Mouse (Mus musculus): ENCODE data around the gene Elovl7. TPM values are rescaled to one million over a fixed set of nuclear protein-coding genes. Genes with fewer than 3 reads are reported as not detected.
A peak's percentile ranks its signal among the peaks of the same experiment; 100 is the strongest.

Elovl7 gene
- total RNA-seq, 2 experiments from 2014 or later = 5.9 to 6.0 TPM

DNA sequence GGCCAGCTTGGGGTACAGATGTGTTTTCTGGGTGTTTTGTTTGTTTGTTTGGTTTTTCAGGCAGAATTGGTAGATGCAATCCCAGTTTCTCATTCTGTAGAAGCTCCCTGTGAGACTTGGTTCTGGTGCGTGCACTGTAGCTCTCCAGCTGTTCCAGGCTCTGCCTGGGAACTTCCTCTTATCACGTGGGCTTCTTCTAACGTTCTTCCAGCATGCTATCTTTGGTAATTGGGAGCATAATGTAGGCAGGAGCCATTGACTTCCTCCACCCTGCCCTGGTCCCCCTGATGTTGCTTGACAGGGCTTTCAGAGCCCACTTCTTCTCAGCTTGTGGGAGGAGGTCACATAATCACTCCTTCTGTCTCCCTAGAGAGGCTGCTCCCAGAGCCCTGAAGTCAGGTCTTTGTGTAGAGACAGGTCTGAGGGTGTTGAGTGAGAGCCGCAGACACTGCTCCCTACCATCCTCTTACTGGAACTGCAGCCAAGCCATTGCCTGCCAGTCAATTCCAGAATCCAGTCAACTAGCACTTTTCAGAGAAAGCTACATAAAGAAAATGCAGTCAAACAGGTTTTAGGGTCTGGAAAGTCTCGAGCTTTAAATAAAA lies 86.2 kb downstream of the Elovl7 start:
- no peak for DNase-seq (ENCODE audit: low spot score in 2 of 2)

- peak in 1 of 2 experiments; percentile 12 for DNase-seq (ENCODE audit: low spot score in 2 of 2)
These were observed 87.2 kb downstream of the Elovl7 start for GRCm38 (mm10) chr13:108301411-108301810.

- DNase-seq (ENCODE audit: low spot score in 2 of 2) = no peak
These were observed 88.9 kb downstream of the Elovl7 start for GRCm38 (mm10) chr13:108302957-108303675.

GRCm38 (mm10) chr13:108303841-108304240 lies 89.6 kb downstream of the Elovl7 start:
- no peak for DNase-seq (ENCODE audit: low spot score in 2 of 2)

GRCm38 (mm10) chr13:108304680-108305079 lies 90.5 kb downstream of the Elovl7 start:
- DNase-seq (ENCODE audit: low spot score in 2 of 2) = no peak

DNA sequence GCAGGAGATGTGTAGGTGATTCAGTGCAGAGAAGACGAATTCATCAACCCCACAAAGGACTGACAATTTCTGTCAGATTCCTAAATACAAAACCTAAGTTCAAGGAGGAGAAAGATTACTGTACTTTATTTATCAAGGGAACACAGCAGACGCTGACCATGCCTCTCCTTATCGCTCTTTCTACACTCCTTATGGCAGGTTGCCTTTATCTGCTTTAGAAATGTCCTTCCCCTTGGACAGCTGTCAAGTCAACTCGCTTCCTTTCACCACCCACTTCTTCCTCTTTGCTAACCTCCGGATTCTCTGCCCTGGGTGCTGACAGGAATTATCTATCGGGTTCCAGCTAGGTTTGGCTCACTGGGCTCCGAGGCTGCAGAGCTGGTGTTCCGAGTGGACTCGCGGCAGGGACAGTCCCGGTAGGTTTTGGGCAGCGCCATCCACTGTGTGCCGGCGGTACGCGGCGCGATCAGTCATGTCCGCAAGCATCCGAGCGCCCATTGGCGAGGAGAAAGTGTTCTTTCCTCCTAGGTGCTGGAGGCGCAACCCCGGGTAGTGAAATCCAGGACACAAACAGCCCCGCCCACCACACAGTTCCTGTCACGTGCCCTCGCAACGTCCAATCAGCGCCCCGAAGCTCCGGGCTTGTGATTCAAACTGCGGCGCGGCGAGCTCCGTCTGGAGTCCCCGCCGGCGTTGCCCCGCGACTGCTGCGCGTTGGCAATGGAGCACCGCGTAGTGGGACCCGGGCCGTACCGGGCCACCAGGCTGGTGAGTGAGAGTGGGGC lies 101.7 kb downstream of the Elovl7 start, which contains the start of gene Depdc1b:
Gene Depdc1b, plus strand, starts transcription at position 631 of the 785 bp plus-strand sequence.
- DNase-seq (ENCODE audit: low spot score in 2 of 2) = peak; percentile 94 to 95

- no peak for DNase-seq (ENCODE audit: low spot score in 2 of 2)
These were observed 102.3 kb downstream of the Elovl7 start for GRCm38 (mm10) chr13:108316487-108316903.

GRCm38 (mm10) chr13:108317414-108317813 lies 103.2 kb downstream of the Elovl7 start:
- DNase-seq (ENCODE audit: low spot score in 2 of 2) = no peak

GRCm38 (mm10) chr13:108319028-108319427 lies 104.8 kb downstream of the Elovl7 start:
- no peak for DNase-seq (ENCODE audit: low spot score in 2 of 2)

- no peak for DNase-seq (ENCODE audit: low spot score in 2 of 2)
These were observed 106.0 kb downstream of the Elovl7 start for GRCm38 (mm10) chr13:108320216-108320615.

DNA sequence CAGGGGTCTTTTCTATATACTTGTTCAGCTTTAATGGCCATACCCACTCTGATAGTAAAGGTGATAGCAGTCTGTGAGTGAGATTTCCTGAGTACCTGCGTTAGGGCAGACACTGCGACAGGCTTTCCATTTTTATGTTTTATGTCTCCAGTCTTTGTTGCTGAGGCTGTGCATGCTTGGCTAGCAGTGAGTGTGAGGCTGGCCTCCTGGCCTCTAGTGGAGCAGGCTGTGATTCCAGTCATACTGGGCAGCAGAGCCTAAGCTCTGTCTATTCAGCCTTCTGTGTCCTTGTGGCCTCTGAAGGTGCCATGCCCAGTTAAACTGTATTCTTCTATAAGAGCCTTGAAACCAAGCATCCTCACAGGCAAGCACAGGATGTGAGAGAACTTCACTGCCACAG lies 108.3 kb downstream of the Elovl7 start:
- DNase-seq (ENCODE audit: low spot score in 2 of 2) = no peak

DNA sequence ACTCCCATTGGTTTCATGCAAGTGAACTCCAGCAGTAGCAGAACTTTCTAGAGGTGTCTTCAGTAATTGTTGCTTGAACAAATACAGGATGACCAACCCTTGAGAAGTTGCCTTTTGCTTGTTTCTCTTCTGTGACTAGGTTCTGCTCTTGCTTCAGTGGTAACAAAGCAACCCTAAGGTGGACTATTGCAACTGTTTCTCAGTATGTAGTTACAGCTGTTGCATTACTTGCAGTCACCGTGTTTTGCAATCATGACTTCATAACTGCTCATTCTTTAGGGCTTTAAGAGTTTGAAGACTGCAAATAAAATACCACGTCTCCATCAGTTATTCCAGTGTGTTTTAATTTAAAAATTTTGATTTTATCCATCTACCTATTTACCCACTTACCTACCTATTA lies 109.1 kb downstream of the Elovl7 start:
- no peak for DNase-seq (ENCODE audit: low spot score in 2 of 2)

DNA sequence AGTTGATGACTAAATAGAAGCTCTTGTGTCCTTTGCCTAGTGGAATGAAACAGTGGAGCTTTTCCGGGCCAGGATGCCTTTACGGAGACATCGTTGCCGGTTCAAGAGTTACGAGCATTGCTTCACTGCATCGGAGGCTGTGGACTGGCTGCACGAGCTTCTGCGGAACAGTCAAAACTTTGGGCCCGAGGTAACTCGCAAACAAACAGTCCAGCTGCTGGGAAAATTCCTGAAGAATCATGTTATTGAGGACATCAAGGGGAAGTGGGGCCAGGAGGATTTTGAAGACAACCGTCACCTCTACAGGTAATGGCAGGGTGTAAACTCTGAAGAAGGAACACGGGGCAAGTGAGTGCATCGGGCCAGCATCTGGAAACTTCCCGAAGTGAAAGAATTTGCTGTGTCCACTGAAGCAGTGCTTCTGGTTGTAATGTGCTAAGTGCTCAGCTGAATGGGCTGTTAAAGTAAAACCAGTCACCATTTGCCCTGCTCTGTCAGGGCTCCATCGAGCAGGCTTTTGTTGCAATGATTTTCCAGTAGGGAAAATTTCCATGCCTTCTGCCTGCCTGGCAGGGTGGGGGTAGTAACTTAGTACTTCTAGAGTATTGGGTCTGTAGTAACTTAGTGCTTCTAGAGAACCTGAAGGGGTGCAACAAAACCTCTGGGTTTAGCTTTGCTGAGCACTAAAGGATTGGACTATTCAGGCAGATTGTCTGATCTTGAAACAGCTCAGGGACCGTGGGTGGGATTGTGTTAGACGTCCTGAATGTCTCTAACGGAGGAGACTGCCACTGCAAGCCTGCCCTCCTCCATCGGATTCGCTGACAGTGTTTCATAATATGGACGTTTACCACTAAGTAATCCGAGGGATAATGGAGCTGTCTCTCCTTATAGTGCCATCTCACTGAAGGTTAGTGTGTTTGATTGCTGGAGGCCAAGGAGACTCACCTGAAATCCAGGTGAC lies 109.9 kb downstream of the Elovl7 start:
- no peak for DNase-seq (ENCODE audit: low spot score in 2 of 2)

- DNase-seq (ENCODE audit: low spot score in 2 of 2) = no peak
These were observed 111.7 kb downstream of the Elovl7 start for GRCm38 (mm10) chr13:108325871-108326270.

- no peak for DNase-seq (ENCODE audit: low spot score in 2 of 2)
These were observed 112.1 kb downstream of the Elovl7 start for GRCm38 (mm10) chr13:108326351-108326750.

- no peak for DNase-seq (ENCODE audit: low spot score in 2 of 2)
These were observed 112.8 kb downstream of the Elovl7 start for GRCm38 (mm10) chr13:108327047-108327446.

DNA sequence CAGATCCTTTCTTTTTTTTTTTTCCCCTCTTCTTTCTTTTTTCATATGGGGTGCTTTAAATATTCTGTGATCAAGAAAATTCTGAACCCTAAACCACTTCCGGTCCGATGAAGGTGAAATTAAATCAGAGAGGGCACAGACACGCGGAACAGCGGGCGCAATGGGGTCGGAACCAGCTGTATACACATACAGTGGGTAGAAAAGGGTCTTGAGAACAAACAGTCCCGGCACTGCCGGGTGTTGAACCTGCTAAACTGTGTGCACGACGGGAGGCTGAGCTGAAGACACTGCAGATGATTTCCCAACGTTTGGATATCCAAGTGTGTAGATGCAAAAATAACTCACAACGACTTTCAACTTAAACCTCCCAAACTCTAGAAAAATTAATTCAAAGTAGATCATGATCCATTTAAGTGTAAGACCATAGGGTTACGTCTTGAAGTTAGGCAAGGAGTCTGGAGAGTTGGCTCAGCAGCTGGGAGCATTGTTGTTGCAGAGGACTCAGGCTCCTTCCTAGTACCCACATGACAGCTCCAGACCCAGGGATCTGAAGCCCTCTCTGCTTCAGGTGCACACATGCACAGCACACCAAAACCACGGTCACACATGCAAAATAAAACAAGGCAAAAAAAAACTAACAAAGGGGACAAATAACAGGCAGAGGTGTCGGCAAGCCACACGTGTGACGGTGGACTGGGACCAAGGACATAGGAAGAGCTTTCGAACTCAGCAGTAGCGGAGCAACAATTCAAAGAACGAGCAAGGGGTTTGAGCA lies 114.4 kb downstream of the Elovl7 start:
- DNase-seq (ENCODE audit: low spot score in 2 of 2) = no peak

- DNase-seq (ENCODE audit: low spot score in 2 of 2) = no peak
These were observed 115.5 kb downstream of the Elovl7 start for GRCm38 (mm10) chr13:108329693-108330092.
